Mouse (Mus musculus) embryonic facial prominence, embryonic 14.5 days (tissue): ENCODE data around the gene Wdtc1. TPM values are rescaled to one million over a fixed set of nuclear protein-coding genes. Genes with fewer than 3 reads are reported as not detected.

ENCODE experiments used
- ATAC-seq: fragments of 200-750 bp; cut with Nextera tagmentation; 2 replicates; pipeline ENCODE4 v1.8.0; 2017; ENCODE audit warnings: low read depth, moderate number of reproducible peaks, moderate TSS enrichment
- DNase-seq: peaks from one replicate; pipeline ENCODE4 v3.0.0-alpha.2; 2015; ENCODE audit warnings: low spot score
- H3K27ac ChIP-seq: fragments of 300-500 bp; sonication (generic); replicated peaks from 2 replicates; pipeline ENCODE4 v1.5.1; 2014; ENCODE audit warnings: low read depth, mild to moderate bottlenecking, low read length, moderate library complexity
- H3K27me3 ChIP-seq: fragments of 300-500 bp; sonication (generic); replicated peaks from 2 replicates; pipeline ENCODE4 v1.6.1; 2014; ENCODE audit warnings: low read length; ENCODE audit not compliant: control insufficient read depth, insufficient read depth
- H3K36me3 ChIP-seq: fragments of 300-500 bp; sonication (generic); 2 replicates; pipeline ENCODE4 v1.6.1; 2014; ENCODE audit warnings: low read length, mixed read lengths; ENCODE audit not compliant: control insufficient read depth, insufficient read depth
- H3K4me1 ChIP-seq: fragments of 300-500 bp; sonication (generic); 2 replicates; pipeline ENCODE4 v1.6.1; 2014; ENCODE audit warnings: antibody characterized with exemption, low read length; ENCODE audit not compliant: control insufficient read depth, insufficient read depth
- H3K4me2 ChIP-seq: fragments of 300-500 bp; sonication (generic); 2 replicates; pipeline ENCODE4 v1.6.1; 2014; ENCODE audit warnings: low read depth, mild to moderate bottlenecking, low read length, moderate library complexity, mixed read lengths
- H3K4me3 ChIP-seq: fragments of 300-500 bp; sonication (generic); 2 replicates; pipeline ENCODE4 v1.5.1; 2014; ENCODE audit warnings: low read depth, mild to moderate bottlenecking, low read length
- H3K9ac ChIP-seq: fragments of 300-500 bp; sonication (generic); 2 replicates; pipeline ENCODE4 v1.6.1; 2014; ENCODE audit warnings: low read depth, mild to moderate bottlenecking, low read length, moderate library complexity, mixed read lengths
- H3K9me3 ChIP-seq: fragments of 300-500 bp; sonication (generic); 2 replicates; pipeline ENCODE4 v1.6.1; 2016; ENCODE audit warnings: low read length; ENCODE audit not compliant: control insufficient read depth
- WGBS: fragments of 180-500 bp; shearing (Covaris S2); extraction: QIAGEN DNeasy Blood & Tissue Kit; methylation state at CpG from one replicate; pipeline ENCODE4 v1.1.7; 2014; 5-methylcytosine and 5-hydroxymethylcytosine counted together
- polyA plus RNA-seq: library from polyadenylated mRNA; unstranded; fragments of >200 nt; fragmentation: Nextera tagmentation; extraction: Ambion mirVana; gene quantifications from 2 replicates; pipeline ENCODE4 v1.2.1, GENCODE M21; 2014

Wdtc1 gene
- polyA plus RNA-seq, 1 experiment from 2014 or later: 17.4 TPM

- Histone ChIP-seq H3K9ac (no peak overlapping the region), H3K27me3 (no peaks in the 10 kb centered on the region), H3K9me3 (no peaks in the 10 kb centered on the region), H3K36me3 (peaks cover 47% of the 10 kb centered on the region), H3K4me1 (no peaks in the 10 kb centered on the region), H3K4me3 (no peak overlapping the region), H3K27ac (no peak overlapping the region), H3K4me2 (no peak overlapping the region)
- ATAC-seq: no peak
- WGBS: 91% methylated on average over 5 of the region's 5 CpGs
- DNase-seq: no peak
These were observed 89.5 kb downstream of the Wdtc1 start for GRCm38 (mm10) chr4:133263756-133264155.

- peak within 1 kb of the TSS; percentile 34 for H3K4me2 ChIP-seq
- no peak for DNase-seq
- peak within 1 kb of the TSS; percentile 11; the same call in 1 of the 2 replicates for H3K9ac ChIP-seq
- H3K27ac ChIP-seq: peak within 1 kb of the TSS; percentile 39; the same call in 1 of the 2 replicates
- WGBS: 43% methylated on average over 7 of the region's 7 CpGs
- peak within 1 kb of the TSS; percentile 7; the same call in 1 of the 2 replicates for H3K4me3 ChIP-seq
- no peaks in the 10 kb centered on the region for H3K27me3 ChIP-seq
- H3K36me3 ChIP-seq: peaks cover 39% of the 10 kb centered on the region
- no peak for ATAC-seq
- H3K4me1 ChIP-seq: no peaks in the 10 kb centered on the region
- no peaks in the 10 kb centered on the region for H3K9me3 ChIP-seq
These were observed 90.4 kb downstream of the Wdtc1 start, which contains the start of gene Sytl1 for GRCm38 (mm10) chr4:133262882-133263281. TSS of gene Sytl1 (minus strand) at chr4:133263113.

- WGBS: 57% methylated on average over 7 of the region's 7 CpGs
- ATAC-seq: 0 out of 2 replicates have a peak, but pooled peaks have one; percentile 13
- H3K9me3 ChIP-seq: no peaks in the 10 kb centered on the region
- H3K36me3 ChIP-seq: peaks cover 34% of the 10 kb centered on the region
- no peak for DNase-seq
- H3K4me3 ChIP-seq: peak overlapping the region; percentile 7; the same call in 1 of the 2 replicates
- H3K27ac ChIP-seq: peak overlapping the region; percentile 36; the same call in 1 of the 2 replicates
- peak overlapping the region; percentile 34 for H3K4me2 ChIP-seq
- H3K9ac ChIP-seq: peak overlapping the region; percentile 11; the same call in 1 of the 2 replicates
- H3K4me1 ChIP-seq: no peaks in the 10 kb centered on the region
- H3K27me3 ChIP-seq: no peaks in the 10 kb centered on the region
These were observed 90.9 kb downstream of the Wdtc1 start for GRCm38 (mm10) chr4:133262375-133262765.

- H3K4me2 ChIP-seq: peak overlapping the region; percentile 34
- peak overlapping the region; percentile 7; the same call in 1 of the 2 replicates for H3K4me3 ChIP-seq
- H3K9me3 ChIP-seq: no peaks in the 10 kb centered on the region
- H3K9ac ChIP-seq: peak overlapping the region; percentile 11; the same call in 1 of the 2 replicates
- ATAC-seq: no peak
- DNase-seq: no peak
- 40% methylated on average over 10 of the region's 10 CpGs for WGBS
- H3K4me1 ChIP-seq: no peaks in the 10 kb centered on the region
- H3K27ac ChIP-seq: peak overlapping the region; percentile 39; the same call in 1 of the 2 replicates
- H3K36me3 ChIP-seq: peaks cover 28% of the 10 kb centered on the region
- peaks cover 4% of the 10 kb centered on the region; the same call in 1 of the 2 replicates for H3K27me3 ChIP-seq
These were observed 91.5 kb downstream of the Wdtc1 start for GRCm38 (mm10) chr4:133261641-133262374.

GRCm38 (mm10) chr4:133257798-133258408, 95.4 kb downstream of the Wdtc1 start:
- DNase-seq (no peak), ATAC-seq (no peak)
- 72% methylated on average over 12 of the region's 12 CpGs for WGBS
- H3K36me3 ChIP-seq: no peaks in the 10 kb centered on the region
- no peak overlapping the region for H3K4me2 ChIP-seq
- no peak overlapping the region for H3K27ac ChIP-seq
- H3K4me3 ChIP-seq: no peak overlapping the region
- H3K27me3 ChIP-seq: peaks cover 16% of the 10 kb centered on the region
- H3K9me3 ChIP-seq: no peaks in the 10 kb centered on the region
- H3K9ac ChIP-seq: no peak overlapping the region
- no peaks in the 10 kb centered on the region for H3K4me1 ChIP-seq

GRCm38 (mm10) chr4:133257230-133257629, 96.1 kb downstream of the Wdtc1 start:
- Histone ChIP-seq H3K36me3 (no peaks in the 10 kb centered on the region), H3K9me3 (no peaks in the 10 kb centered on the region), H3K4me2 (peak overlapping the region; percentile 31), H3K9ac (no peak overlapping the region), H3K27me3 (peaks cover 16% of the 10 kb centered on the region), H3K4me3 (no peak overlapping the region; the same call in 1 of the 2 replicates), H3K4me1 (no peaks in the 10 kb centered on the region), H3K27ac (no peak overlapping the region)
- ATAC-seq: no peak
- 42% methylated on average over 7 of the region's 12 CpGs for WGBS
- peak; percentile 54 for DNase-seq

GRCm38 (mm10) chr4:133256820-133257219, 96.5 kb downstream of the Wdtc1 start:
- 12% methylated on average over 22 of the region's 24 CpGs for WGBS
- Histone ChIP-seq H3K9ac (peak overlapping the region; percentile 42; the same call in 1 of the 2 replicates), H3K9me3 (no peaks in the 10 kb centered on the region), H3K27ac (no peak overlapping the region), H3K36me3 (no peaks in the 10 kb centered on the region), H3K4me2 (peak overlapping the region; percentile 31), H3K4me1 (no peaks in the 10 kb centered on the region), H3K4me3 (no peak overlapping the region; the same call in 1 of the 2 replicates), H3K27me3 (peaks cover 18% of the 10 kb centered on the region)
- ATAC-seq (peak; percentile 79), DNase-seq (no peak)

GRCm38 (mm10) chr4:133255392-133255791, 97.9 kb downstream of the Wdtc1 start:
- ATAC-seq (no peak), DNase-seq (no peak)
- Histone ChIP-seq H3K27me3 (peaks cover 32% of the 10 kb centered on the region), H3K4me3 (no peak overlapping the region), H3K27ac (no peak overlapping the region), H3K9me3 (no peaks in the 10 kb centered on the region), H3K4me2 (no peak overlapping the region), H3K36me3 (no peaks in the 10 kb centered on the region), H3K4me1 (peaks cover 10% of the 10 kb centered on the region; the same call in 1 of the 2 replicates), H3K9ac (no peak overlapping the region)
- WGBS: 62% methylated on average over 6 of the region's 6 CpGs
